9 mouse cellular contexts compared by ENCODE assay signal in the genomic region with DNA sequence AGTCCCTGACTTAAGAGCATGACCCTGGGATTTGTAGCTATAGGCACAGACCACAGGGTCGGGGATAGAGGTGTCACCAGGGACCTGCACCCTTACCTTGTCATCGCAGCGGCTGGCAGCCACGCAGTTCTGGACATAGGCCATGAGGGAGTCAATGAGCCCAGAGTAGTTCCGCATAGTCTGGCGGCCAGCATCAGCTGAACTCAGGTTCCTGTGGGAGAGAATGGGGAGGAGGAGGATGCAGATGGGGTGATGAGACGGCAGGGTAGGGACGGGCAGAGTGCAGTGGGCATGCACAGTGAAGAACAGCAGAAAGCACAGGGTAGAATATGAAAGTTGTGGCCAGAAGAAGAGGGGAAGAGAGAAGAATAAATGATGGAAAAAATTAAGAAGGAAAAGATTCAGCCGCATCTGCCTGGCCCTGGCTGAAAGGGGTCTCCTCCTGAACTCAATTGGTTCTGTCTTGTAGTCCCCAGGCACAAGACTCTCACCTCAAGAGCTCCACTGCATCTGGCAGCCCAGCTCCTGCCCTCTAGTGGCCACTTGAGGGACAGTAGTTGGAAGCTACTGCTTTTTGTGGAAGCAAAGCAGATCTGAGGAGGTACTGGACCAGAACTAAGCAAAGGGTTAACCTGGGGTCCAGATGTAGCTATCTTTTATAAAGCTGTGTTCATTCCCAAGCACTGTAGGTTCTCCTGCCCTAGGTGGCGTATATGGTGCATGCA. TPM values are rescaled to one million over a fixed set of nuclear protein-coding genes. Genes with fewer than 3 reads are reported as not detected.
DNase-seq lines count a peak whose midpoint lies in the region; ATAC-seq and TF ChIP-seq lines count a peak whose summit lies in the region.
"Had no signal": no experiment of that assay in that cellular context is flagged by ENCODE, and none has a peak within 500 bp of the region (broad histone marks: within the 10 kb centered on the region; RNA-seq: fewer than 3 reads in every experiment).

No protein-coding gene starts in this region.

- TF ChIP-seq CTCF in intestine, postnatal 0 days (IDR thresholded peaks at IDR 0.05; ENCODE audit: low read depth), result peak; percentile 91
- TF ChIP-seq CTCF in liver, adult 2 months (IDR thresholded peaks at IDR 0.05; ENCODE audit: low read depth, low read length), result peak; percentile 89

- WGBS in intestine, postnatal 0 days, result 68% methylated on average over 10 of the region's 10 CpGs
- 60% methylated on average over 10 of the region's 10 CpGs for WGBS in liver, adult 2 months

- no peaks in the 10 kb centered on the region for H3K4me1 ChIP-seq in intestine, postnatal 0 days (replicated peaks; ENCODE audit: control insufficient read depth, insufficient read depth, low read length)
- H3K4me1 ChIP-seq in liver, adult 2 months (ENCODE audit: control insufficient read depth, insufficient read depth, low read length), result no peaks in the 10 kb centered on the region

- H3K9ac ChIP-seq in intestine, postnatal 0 days (ENCODE audit: low read depth, low read length), result no peak overlapping the region
- no peak overlapping the region for H3K9ac ChIP-seq in liver, adult 2 months (ENCODE audit: low read depth, low read length)

- H3K9me3 ChIP-seq in intestine, postnatal 0 days (ENCODE audit: control insufficient read depth), result no peaks in the 10 kb centered on the region

- peak; percentile 67 for DNase-seq in layer of hippocampus, adult 11-12 months (ENCODE audit: low spot score)
- no peak for DNase-seq in layer of hippocampus, adult 9-10 months (ENCODE audit: low spot score)
- peak; percentile 77 for DNase-seq in adrenal gland, postnatal 10 days
- DNase-seq in embryo, embryonic 9.5 days (ENCODE audit: extremely low spot score), result peak; percentile 55
- DNase-seq in liver, adult 2 months (ENCODE audit: extremely low read depth, low read depth, low spot score), result peak; percentile 31
- peak; percentile 81 for DNase-seq in retina, embryonic 14.5 days (ENCODE audit: low spot score)
- DNase-seq in thymus, postnatal 25 days, result peak; percentile 62

- H3K27ac ChIP-seq in intestine, postnatal 0 days (ENCODE audit: low read depth, low read length), result no peak overlapping the region
- no peak overlapping the region for H3K27ac ChIP-seq in liver, adult 2 months (replicated peaks; ENCODE audit: insufficient read depth, low read depth, low read length)

- no peak overlapping the region for H3K4me2 ChIP-seq in intestine, postnatal 0 days (replicated peaks; ENCODE audit: low read depth)

- no peaks in the 10 kb centered on the region for H3K79me2 ChIP-seq in liver, adult 2 months (ENCODE audit: control insufficient read depth, insufficient read depth, low read length)

- H3K27me3 ChIP-seq in intestine, postnatal 0 days (replicated peaks; ENCODE audit: control insufficient read depth, insufficient read depth, low read length), result no peaks in the 10 kb centered on the region
- no peaks in the 10 kb centered on the region for H3K27me3 ChIP-seq in liver, adult 2 months (ENCODE audit: control insufficient read depth, insufficient read depth, low read length)

- no peak for TF ChIP-seq POLR2A in liver, adult 2 months (IDR thresholded peaks at IDR 0.05; ENCODE audit: extremely low read depth, insufficient read depth, low read length)

- H3K36me3 ChIP-seq in intestine, postnatal 0 days (ENCODE audit: control insufficient read depth, insufficient read depth), result no peaks in the 10 kb centered on the region
- no peaks in the 10 kb centered on the region for H3K36me3 ChIP-seq in liver, adult 2 months (ENCODE audit: control insufficient read depth, insufficient read depth, low read length)

- H3K4me3 ChIP-seq in intestine, postnatal 0 days (ENCODE audit: low read depth, low read length), result no peak overlapping the region
- H3K4me3 ChIP-seq in liver, adult 2 months (ENCODE audit: insufficient read depth, low read depth, low read length), result no peak overlapping the region
- H3K4me3 ChIP-seq: erythroblast, embryonic 14.5 days had no signal

- ATAC-seq in intestine, postnatal 0 days, result no peak

RNA-seq across cellular contexts. Expression of gene Pkp1, which starts 36.5 kb away (rescaled TPM):
- not detected for total RNA-seq in adrenal gland, postnatal 10 days (2021)
- 0.03 and 0.07 TPM in 2 replicates for polyA plus RNA-seq in intestine, postnatal 0 days (2015; fragmentation: Nextera tagmentation; extraction: Ambion mirVana)
- 0.09 TPM in 1 of 2 replicates, not detected in the other for total RNA-seq in liver, adult 2 months (2014; rRNA removed)
- 0.13 TPM in 1 of 2 replicates, not detected in the other for polyA plus RNA-seq in liver, adult 2 months (2012; rRNA removed)
- polyA plus RNA-seq: erythroblast, embryonic 14.5 days had no signal

RNA-seq across cellular contexts. Expression of gene Tnnt2, which starts 46.4 kb away (rescaled TPM):
- total RNA-seq in adrenal gland, postnatal 10 days (2021), result 1 to 10 TPM; 2.6 to 5.1 TPM
- 56.8 and 73.9 TPM in 2 replicates for polyA plus RNA-seq in intestine, postnatal 0 days (2015; fragmentation: Nextera tagmentation; extraction: Ambion mirVana)
- total RNA-seq in liver, adult 2 months (2014; rRNA removed), result 0.46 and 0.54 TPM in 2 replicates
- 0.06 and 0.09 TPM in 2 replicates for polyA plus RNA-seq in liver, adult 2 months (2012; rRNA removed)
- polyA plus RNA-seq: erythroblast, embryonic 14.5 days had no signal
